Mouse (Mus musculus) intestine, embryonic 15.5 days (tissue): ENCODE measurements around the gene Gpd1. TPM values are rescaled to one million over a fixed set of nuclear protein-coding genes. Genes with fewer than 3 reads are reported as not detected.
A peak's percentile ranks its signal among the peaks of the same experiment; 100 is the strongest.
"Not testable (repeated sequence)": the region's sequence is repeated elsewhere in the genome, so short reads cannot be mapped to it uniquely, and the experiment has no call there.

ENCODE experiments used
- ATAC-seq: fragments of 200-750 bp; cut with Nextera tagmentation; 2 replicates; pipeline ENCODE4 v1.8.0; 2017; ENCODE audit warnings: moderate TSS enrichment, moderate library complexity
- H3K27ac ChIP-seq: fragments of 300-500 bp; sonication (generic); 2 replicates; pipeline ENCODE4 v1.5.1; 2015; ENCODE audit warnings: mild to moderate bottlenecking, inconsistent platforms
- H3K27me3 ChIP-seq: fragments of 300-500 bp; sonication (generic); replicated peaks from 2 replicates; pipeline ENCODE4 v1.6.1; 2015; ENCODE audit warnings: inconsistent platforms
- H3K36me3 ChIP-seq: fragments of 300-500 bp; sonication (generic); 2 replicates; pipeline ENCODE4 v1.6.1; 2015; ENCODE audit warnings: inconsistent platforms
- H3K4me1 ChIP-seq: fragments of 300-500 bp; sonication (generic); replicated peaks from 2 replicates; pipeline ENCODE4 v1.6.1; 2015; ENCODE audit warnings: inconsistent platforms
- H3K4me2 ChIP-seq: fragments of 300-500 bp; sonication (generic); replicated peaks from 2 replicates; pipeline ENCODE4 v1.6.1; 2015; ENCODE audit warnings: mild to moderate bottlenecking, inconsistent platforms
- H3K4me3 ChIP-seq: fragments of 300-500 bp; sonication (generic); replicated peaks from 2 replicates; pipeline ENCODE4 v1.5.1; 2015; ENCODE audit warnings: inconsistent platforms
- H3K9ac ChIP-seq: fragments of 300-500 bp; sonication (generic); 2 replicates; pipeline ENCODE4 v1.6.1; 2015; ENCODE audit warnings: inconsistent platforms
- H3K9me3 ChIP-seq: fragments of 300-500 bp; sonication (generic); 2 replicates; pipeline ENCODE4 v1.6.1; 2016; ENCODE audit warnings: inconsistent platforms
- WGBS: fragments of 180-500 bp; shearing (Covaris S2); methylation state at CpG from one replicate; pipeline ENCODE4 v1.1.7; 2015; 5-methylcytosine and 5-hydroxymethylcytosine counted together
- polyA plus RNA-seq: library from polyadenylated mRNA; unstranded; fragments of >200 nt; fragmentation: Nextera tagmentation; extraction: Ambion mirVana; gene quantifications from 2 replicates; pipeline ENCODE4 v1.2.1, GENCODE M21; 2015

Gene Gpd1
- polyA plus RNA-seq, 1 experiment from 2014 or later: 11.6 TPM

GRCm38 (mm10) chr15:99725341-99726155, 8.2 kb downstream of the Gpd1 start, which contains the start of gene Cox14:
Cox14 (plus strand) TSS chr15:99725618.
- peaks cover 28% of the 10 kb centered on the region for H3K4me1 ChIP-seq
- no peaks in the 10 kb centered on the region for H3K9me3 ChIP-seq
- H3K27me3 ChIP-seq: no peaks in the 10 kb centered on the region
- ATAC-seq: peak; percentile 95
- H3K9ac ChIP-seq: peak within 1 kb of the TSS; percentile 95
- under 1% methylated on average over 63 of the region's 68 CpGs for WGBS
- H3K36me3 ChIP-seq: peaks cover 20% of the 10 kb centered on the region
- H3K4me2 ChIP-seq: peak within 1 kb of the TSS; percentile 78
- peak within 1 kb of the TSS; percentile 99 for H3K4me3 ChIP-seq
- peak within 1 kb of the TSS; percentile 93 for H3K27ac ChIP-seq

- ATAC-seq: no peak
- H3K4me1 ChIP-seq: peaks cover 28% of the 10 kb centered on the region
- H3K9ac ChIP-seq: peak overlapping the region; percentile 95
- H3K27ac ChIP-seq: no peak overlapping the region
- no peaks in the 10 kb centered on the region for H3K27me3 ChIP-seq
- WGBS: 65% methylated on average over 2 of the region's 2 CpGs
- peak overlapping the region; percentile 78 for H3K4me2 ChIP-seq
- peaks cover 20% of the 10 kb centered on the region for H3K36me3 ChIP-seq
- peak overlapping the region; percentile 99 for H3K4me3 ChIP-seq
- H3K9me3 ChIP-seq: no peaks in the 10 kb centered on the region
Measured at GRCm38 (mm10) chr15:99726549-99726948, 9.2 kb downstream of the Gpd1 start.

DNA sequence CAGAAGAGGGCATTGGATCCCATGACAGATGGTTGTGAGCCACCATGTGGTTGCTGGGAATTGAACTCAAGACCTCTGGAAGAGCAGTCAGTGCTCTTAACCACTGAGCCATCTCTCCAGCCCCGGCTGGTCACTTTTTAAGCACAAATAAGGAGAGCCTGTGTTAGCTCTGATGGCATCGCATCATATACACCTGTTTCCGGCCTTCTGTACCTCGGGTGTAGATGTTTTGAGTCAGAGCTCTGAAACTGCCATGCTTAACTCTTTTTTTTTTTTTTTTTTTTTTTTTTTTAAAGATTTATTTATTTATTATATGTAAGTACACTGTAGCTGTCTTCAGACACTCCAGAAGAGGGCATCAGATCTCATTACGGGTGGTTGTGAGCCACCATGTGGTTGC, 9.7 kb downstream of the Gpd1 start:
- not testable (repeated sequence) for ATAC-seq, H3K9me3 ChIP-seq, H3K4me3 ChIP-seq, H3K27ac ChIP-seq, H3K27me3 ChIP-seq, H3K9ac ChIP-seq, H3K4me2 ChIP-seq
- H3K4me1 ChIP-seq: peaks cover 28% of the 10 kb centered on the region
- H3K36me3 ChIP-seq: peaks cover 20% of the 10 kb centered on the region
- 87% methylated on average over 5 of the region's 5 CpGs for WGBS

GRCm38 (mm10) chr15:99727525-99727924, 10.2 kb downstream of the Gpd1 start:
- Histone ChIP-seq H3K9me3 (no peaks in the 10 kb centered on the region), H3K4me1 (peaks cover 28% of the 10 kb centered on the region), H3K36me3 (peaks cover 20% of the 10 kb centered on the region), H3K27me3 (no peaks in the 10 kb centered on the region), H3K4me3 (no peak overlapping the region), H3K9ac (no peak overlapping the region), H3K27ac (no peak overlapping the region), H3K4me2 (no peak overlapping the region)
- WGBS: 93% methylated on average over 12 of the region's 12 CpGs
- ATAC-seq: no peak

- Histone ChIP-seq H3K9ac (no peak overlapping the region), H3K27me3 (no peaks in the 10 kb centered on the region), H3K4me2 (no peak overlapping the region), H3K4me3 (no peak overlapping the region), H3K36me3 (peaks cover 20% of the 10 kb centered on the region), H3K27ac (no peak overlapping the region), H3K9me3 (no peaks in the 10 kb centered on the region), H3K4me1 (peaks cover 23% of the 10 kb centered on the region)
- 95% methylated on average over 5 of the region's 5 CpGs for WGBS
- ATAC-seq: no peak
Measured at GRCm38 (mm10) chr15:99728211-99728610, 10.9 kb downstream of the Gpd1 start.

- ATAC-seq: no peak
- H3K9me3 ChIP-seq: no peaks in the 10 kb centered on the region
- H3K9ac ChIP-seq: no peak overlapping the region
- H3K27me3 ChIP-seq: no peaks in the 10 kb centered on the region
- peaks cover 13% of the 10 kb centered on the region for H3K4me1 ChIP-seq
- no peak overlapping the region for H3K4me2 ChIP-seq
- no peak overlapping the region for H3K4me3 ChIP-seq
- no peak overlapping the region for H3K27ac ChIP-seq
- 95% methylated on average over 4 of the region's 4 CpGs for WGBS
- peaks cover 20% of the 10 kb centered on the region for H3K36me3 ChIP-seq
Measured at GRCm38 (mm10) chr15:99729056-99729783, 11.9 kb downstream of the Gpd1 start.

GRCm38 (mm10) chr15:99731167-99731566, 13.9 kb downstream of the Gpd1 start:
- 92% methylated on average over 2 of the region's 2 CpGs for WGBS
- H3K4me3 ChIP-seq: no peak overlapping the region
- H3K36me3 ChIP-seq: peaks cover 30% of the 10 kb centered on the region

GRCm38 (mm10) chr15:99731678-99732077, 14.4 kb downstream of the Gpd1 start:
- 89% methylated on average over 3 of the region's 3 CpGs for WGBS
- Histone ChIP-seq H3K4me2 (no peak overlapping the region), H3K9me3 (no peaks in the 10 kb centered on the region), H3K4me3 (no peak overlapping the region), H3K27me3 (no peaks in the 10 kb centered on the region), H3K27ac (no peak overlapping the region), H3K36me3 (peaks cover 35% of the 10 kb centered on the region), H3K4me1 (0 out of 2 replicates have a peak, but pooled peaks cover under 1% of the 10 kb centered on the region), H3K9ac (no peak overlapping the region)
- ATAC-seq: no peak

More at GRCm38 (mm10) chr15:99731167-99731566, 13.9 kb downstream of the Gpd1 start:
- Histone ChIP-seq H3K9ac (no peak overlapping the region), H3K9me3 (no peaks in the 10 kb centered on the region), H3K27ac (no peak overlapping the region), H3K27me3 (no peaks in the 10 kb centered on the region), H3K4me1 (0 out of 2 replicates have a peak, but pooled peaks cover 4% of the 10 kb centered on the region), H3K4me2 (no peak overlapping the region)
- ATAC-seq: no peak

DNA sequence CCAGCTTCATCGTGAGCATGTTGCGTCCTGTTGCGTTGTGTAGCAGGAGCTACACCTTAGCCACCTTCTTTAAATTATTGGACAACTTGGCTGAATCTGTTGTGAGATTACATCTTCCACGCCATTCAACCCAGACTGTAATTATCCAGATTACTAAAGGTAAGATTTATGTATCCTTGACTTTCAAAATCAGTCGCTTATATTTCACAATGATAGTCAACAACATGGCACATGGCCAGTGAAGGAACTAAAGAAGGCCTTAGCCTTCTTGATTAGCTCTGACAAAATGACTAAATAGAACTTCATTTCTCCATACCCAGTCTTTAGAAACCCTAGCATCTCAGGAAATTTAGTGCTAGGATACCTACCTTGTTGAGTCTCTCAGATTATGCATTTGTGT, 15.9 kb downstream of the Gpd1 start:
- Histone ChIP-seq H3K4me3 (no peak overlapping the region), H3K27ac (no peak overlapping the region), H3K4me2 (no peak overlapping the region), H3K9ac (no peak overlapping the region), H3K36me3 (peaks cover 29% of the 10 kb centered on the region), H3K27me3 (no peaks in the 10 kb centered on the region), H3K9me3 (no peaks in the 10 kb centered on the region), H3K4me1 (no peaks in the 10 kb centered on the region)
- 94% methylated on average over 5 of the region's 5 CpGs for WGBS
- ATAC-seq: no peak

DNA sequence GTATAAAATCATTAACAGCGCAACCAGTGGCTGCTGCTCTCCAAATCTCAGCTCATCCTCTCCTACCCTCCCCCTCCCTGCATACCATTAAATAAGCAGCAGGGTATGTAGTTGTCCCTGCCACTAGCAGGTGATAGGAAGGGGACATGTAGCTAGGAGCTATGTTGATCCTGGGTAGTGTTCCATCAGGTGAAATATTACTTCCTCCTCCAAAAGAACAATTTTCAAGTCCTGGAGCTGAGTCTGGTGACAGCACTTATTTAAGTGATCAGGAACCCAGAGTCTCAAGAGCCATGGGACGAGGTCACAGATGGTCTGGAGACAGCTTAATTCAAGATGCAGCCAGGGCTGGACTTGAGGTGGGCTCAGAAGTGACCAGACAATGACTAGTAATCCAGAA, 18.3 kb downstream of the Gpd1 start:
- ATAC-seq: no peak
- Histone ChIP-seq H3K36me3 (peaks cover 27% of the 10 kb centered on the region; the same call in 1 of the 2 replicates), H3K4me1 (no peaks in the 10 kb centered on the region), H3K9me3 (no peaks in the 10 kb centered on the region), H3K4me3 (no peak overlapping the region), H3K4me2 (no peak overlapping the region), H3K27ac (no peak overlapping the region), H3K27me3 (no peaks in the 10 kb centered on the region), H3K9ac (no peak overlapping the region)
- 90% methylated on average over 2 of the region's 2 CpGs for WGBS

- Histone ChIP-seq H3K36me3 (peaks cover 27% of the 10 kb centered on the region), H3K9ac (no peak overlapping the region)
Measured at GRCm38 (mm10) chr15:99736675-99737074, 19.4 kb downstream of the Gpd1 start.

GRCm38 (mm10) chr15:99740229-99740628, 22.9 kb downstream of the Gpd1 start:
- H3K4me3 ChIP-seq: no peak overlapping the region
- H3K9me3 ChIP-seq: no peaks in the 10 kb centered on the region
- no peak overlapping the region for H3K9ac ChIP-seq
- 94% methylated on average over 4 of the region's 4 CpGs for WGBS
- H3K27me3 ChIP-seq: no peaks in the 10 kb centered on the region
- no peak overlapping the region for H3K27ac ChIP-seq
- H3K4me1 ChIP-seq: no peaks in the 10 kb centered on the region
- no peak overlapping the region for H3K4me2 ChIP-seq
- ATAC-seq: no peak
- H3K36me3 ChIP-seq: peaks cover 31% of the 10 kb centered on the region

More at GRCm38 (mm10) chr15:99736675-99737074, 19.4 kb downstream of the Gpd1 start:
- 87% methylated on average over 11 of the region's 11 CpGs for WGBS
- ATAC-seq: no peak
- Histone ChIP-seq H3K4me1 (no peaks in the 10 kb centered on the region), H3K27ac (no peak overlapping the region), H3K4me2 (no peak overlapping the region), H3K4me3 (no peak overlapping the region), H3K27me3 (no peaks in the 10 kb centered on the region), H3K9me3 (no peaks in the 10 kb centered on the region)
